Mouse (Mus musculus) left cerebral cortex, adult 8-10 months (tissue): ENCODE results near the gene Dnttip1. TPM values are rescaled to one million over a fixed set of nuclear protein-coding genes. Genes with fewer than 3 reads are reported as not detected.
"Not testable (repeated sequence)": the region's sequence is repeated elsewhere in the genome, so short reads cannot be mapped to it uniquely, and the experiment has no call there.

Experiments used
- DNase-seq, 2 experiments: peaks; one replicate each; pipeline ENCODE4 v3.0.0; 2022; ENCODE audit warnings: low spot score in 2 of 2
- total RNA-seq, 4 experiments: library from RNA; stranded (reverse); gene quantifications; 2 replicates each; pipeline ENCODE4 v1.2.4; 2022

Gene Dnttip1
- total RNA-seq, 4 experiments from 2014 or later, result 32.2 to 38.7 (median 35.5) TPM

DNA sequence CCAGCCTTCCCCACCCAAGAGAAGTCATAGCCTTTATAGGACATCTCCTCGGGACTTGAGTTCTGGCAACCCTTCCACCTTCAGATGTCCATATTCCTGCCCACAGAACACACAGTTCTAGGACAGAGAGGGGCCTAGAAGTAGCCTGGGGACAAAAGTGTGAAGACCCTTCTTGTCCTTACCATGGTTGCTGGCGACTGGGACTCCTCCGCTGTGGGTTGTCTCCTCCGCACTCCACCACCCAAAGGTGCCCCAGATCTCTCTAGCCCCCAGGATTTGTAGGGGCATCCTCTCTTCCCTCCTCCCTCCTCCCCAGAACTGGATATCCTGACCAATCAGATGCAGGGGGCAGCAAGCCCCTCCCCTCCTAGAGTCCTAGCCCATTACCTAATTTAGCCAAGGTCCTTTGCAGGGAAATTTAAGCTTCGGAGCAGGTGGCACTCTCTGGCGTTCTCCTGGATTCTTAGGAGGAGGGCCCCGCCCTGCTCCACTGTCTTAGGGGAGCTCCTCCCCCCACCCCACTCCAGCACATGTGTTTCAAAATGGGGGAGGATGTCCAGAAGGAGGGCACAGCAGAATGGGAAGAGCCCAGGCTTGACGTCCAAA lies 33.8 kb downstream of the Dnttip1 start, which contains the start of gene Tnnc2:
Gene Tnnc2 (minus strand): TSS at position 487 of the 606 bp plus-strand sequence.
- no peak for DNase-seq

DNA sequence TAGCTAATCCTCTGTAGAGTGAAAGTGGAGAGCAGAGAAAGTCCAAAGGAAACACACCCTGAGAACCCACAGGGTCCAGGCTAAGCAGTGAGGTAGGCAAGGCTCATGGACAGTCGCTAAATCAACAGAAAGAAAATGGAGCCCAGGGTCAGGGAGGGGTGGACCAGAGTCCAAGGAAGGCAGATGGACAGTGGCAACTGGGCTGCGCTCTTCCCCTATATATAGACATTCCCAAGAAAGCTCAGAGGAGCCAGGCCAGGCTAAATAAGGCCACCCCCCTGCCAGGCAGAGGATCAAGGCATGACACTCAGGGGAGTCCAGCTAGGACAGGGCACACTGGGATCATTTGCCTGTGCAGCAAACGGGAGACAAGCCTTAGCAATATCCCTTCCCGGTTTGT lies 36.1 kb downstream of the Dnttip1 start:
- DNase-seq, result no peak

DNA sequence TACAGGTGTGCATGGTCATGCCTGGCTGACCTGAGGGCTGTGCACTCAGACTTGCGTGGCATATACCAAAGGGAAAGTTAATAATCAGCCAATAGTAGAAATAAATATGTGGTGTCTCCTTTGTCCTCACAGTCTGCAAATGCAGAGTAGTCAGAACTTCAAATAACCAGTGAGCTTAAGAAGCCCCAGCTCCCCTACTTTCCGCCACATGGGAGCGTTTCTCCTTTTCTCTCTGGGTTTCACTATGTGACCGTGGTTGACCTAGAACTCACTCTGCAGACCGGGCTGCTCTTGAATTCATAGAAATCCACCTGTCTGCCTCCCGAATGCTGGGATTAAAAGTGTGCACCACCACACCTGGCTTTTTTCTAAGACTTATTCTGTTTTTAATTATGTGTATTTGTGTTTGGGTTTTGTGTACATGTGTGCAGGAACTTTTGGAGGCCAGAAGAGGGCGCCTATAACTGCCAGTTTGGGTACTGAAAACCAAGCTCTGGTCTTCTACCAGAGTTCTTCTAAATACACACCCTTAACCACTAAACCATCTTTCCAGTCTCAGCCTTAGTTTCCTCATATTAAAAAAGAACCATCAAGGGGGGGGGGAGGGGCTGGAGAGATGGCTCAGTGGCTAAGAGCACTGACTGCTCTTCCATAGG lies 38.3 kb downstream of the Dnttip1 start:
- DNase-seq, result no peak

- no peak for DNase-seq
These were observed 39.2 kb downstream of the Dnttip1 start for GRCm38 (mm10) chr2:164784869-164785420.

- peak; percentile 76 to 91 for DNase-seq
These were observed 40.0 kb downstream of the Dnttip1 start, which contains the start of gene Snx21 for GRCm38 (mm10) chr2:164785481-164786387. TSS of gene Snx21 (plus strand) at chr2:164785823.

- no peak for DNase-seq
These were observed 40.7 kb downstream of the Dnttip1 start for GRCm38 (mm10) chr2:164786388-164786885.

GRCm38 (mm10) chr2:164787032-164787431 lies 41.2 kb downstream of the Dnttip1 start:
- no peak for DNase-seq

DNA sequence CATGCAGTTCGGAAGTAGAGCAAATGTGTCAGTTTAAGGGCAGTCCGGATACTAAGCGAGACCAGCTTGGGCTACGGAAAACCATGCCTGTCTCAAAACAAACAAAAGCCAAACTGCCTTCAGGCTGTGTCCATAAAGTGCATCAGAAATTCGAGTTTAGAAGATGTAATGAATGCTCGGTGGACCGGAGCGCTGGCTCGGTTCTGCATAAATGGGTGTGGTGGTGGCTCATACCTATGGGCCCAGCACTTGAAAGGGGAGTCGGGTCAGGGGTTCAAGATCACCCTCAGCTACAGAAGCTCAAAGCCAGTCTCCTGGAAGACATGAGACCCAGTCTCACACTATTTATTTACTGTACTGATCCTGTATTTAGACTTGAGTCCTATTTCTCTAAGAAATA lies 42.0 kb downstream of the Dnttip1 start:
- DNase-seq, result no peak

GRCm38 (mm10) chr2:164788411-164788810 lies 42.6 kb downstream of the Dnttip1 start:
- DNase-seq, result no peak

- DNase-seq, result no peak
These were observed 44.7 kb downstream of the Dnttip1 start for GRCm38 (mm10) chr2:164790451-164790850.

GRCm38 (mm10) chr2:164791841-164792261 lies 46.1 kb downstream of the Dnttip1 start:
- no peak for DNase-seq

- no peak for DNase-seq
These were observed 46.8 kb downstream of the Dnttip1 start for GRCm38 (mm10) chr2:164792400-164793190.

GRCm38 (mm10) chr2:164793236-164793635 lies 47.5 kb downstream of the Dnttip1 start:
- no peak for DNase-seq

GRCm38 (mm10) chr2:164793772-164794171 lies 48.0 kb downstream of the Dnttip1 start:
- DNase-seq, result no peak

DNA sequence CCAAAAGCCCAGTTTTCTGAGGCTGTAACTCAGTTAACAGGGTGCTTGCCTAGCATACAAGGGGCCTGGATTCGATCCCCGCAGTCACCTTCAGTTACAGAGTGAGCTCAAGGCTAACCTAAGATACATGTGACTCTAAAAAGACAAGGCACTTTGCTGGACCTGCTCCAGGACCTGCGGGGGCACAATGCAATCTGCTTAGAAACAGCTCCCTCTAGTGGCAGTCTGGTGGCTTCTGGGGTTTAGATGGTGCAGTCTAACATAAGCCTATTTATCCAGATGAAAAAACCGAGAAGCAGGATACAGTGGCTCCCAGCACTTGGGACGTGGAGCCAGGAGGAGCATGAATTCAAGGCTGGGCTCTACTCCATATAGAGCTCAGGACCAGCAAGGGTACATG lies 48.5 kb downstream of the Dnttip1 start:
- DNase-seq, result peak; percentile 48 to 75

DNA sequence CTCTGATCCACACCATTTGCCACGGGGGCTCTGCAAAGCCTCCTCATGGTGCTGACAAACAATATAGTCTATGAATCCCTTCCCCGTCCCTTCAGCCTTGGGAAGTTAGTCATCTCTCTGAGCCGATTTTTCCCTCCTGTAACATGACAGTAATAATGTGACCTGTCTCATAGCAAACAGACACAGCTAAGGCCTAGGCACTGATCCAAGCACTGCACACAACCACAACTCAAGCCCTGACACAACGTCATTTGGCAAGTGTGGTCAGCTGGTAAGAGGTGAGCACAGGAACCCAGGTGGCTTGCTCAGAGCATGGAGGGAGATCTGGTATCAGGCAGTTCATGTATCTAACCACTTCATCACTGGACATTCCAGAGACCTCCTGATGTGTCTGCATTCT lies 50.1 kb downstream of the Dnttip1 start:
- DNase-seq, result no peak

DNA sequence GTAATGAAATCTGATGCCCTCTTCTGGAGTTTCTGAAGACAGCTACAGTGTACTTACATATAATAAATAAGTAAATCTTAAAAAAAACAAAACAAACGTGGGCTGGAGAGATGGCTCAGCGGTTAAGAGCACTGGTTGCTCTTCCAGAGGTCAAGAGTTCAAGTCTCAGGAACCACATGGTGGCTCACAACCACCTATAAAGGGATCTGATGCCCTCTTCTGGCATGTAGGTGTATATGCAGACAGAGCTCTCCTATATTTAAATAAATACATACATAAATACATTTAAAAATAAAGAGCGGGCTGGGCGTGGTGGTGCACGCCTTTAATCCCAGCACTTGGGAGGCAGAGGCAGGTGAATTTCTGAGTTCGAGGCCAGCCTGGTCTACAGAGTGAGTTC lies 52.8 kb downstream of the Dnttip1 start:
- not testable (repeated sequence) for DNase-seq

GRCm38 (mm10) chr2:164800252-164801004 lies 54.6 kb downstream of the Dnttip1 start:
- no peak for DNase-seq

DNA sequence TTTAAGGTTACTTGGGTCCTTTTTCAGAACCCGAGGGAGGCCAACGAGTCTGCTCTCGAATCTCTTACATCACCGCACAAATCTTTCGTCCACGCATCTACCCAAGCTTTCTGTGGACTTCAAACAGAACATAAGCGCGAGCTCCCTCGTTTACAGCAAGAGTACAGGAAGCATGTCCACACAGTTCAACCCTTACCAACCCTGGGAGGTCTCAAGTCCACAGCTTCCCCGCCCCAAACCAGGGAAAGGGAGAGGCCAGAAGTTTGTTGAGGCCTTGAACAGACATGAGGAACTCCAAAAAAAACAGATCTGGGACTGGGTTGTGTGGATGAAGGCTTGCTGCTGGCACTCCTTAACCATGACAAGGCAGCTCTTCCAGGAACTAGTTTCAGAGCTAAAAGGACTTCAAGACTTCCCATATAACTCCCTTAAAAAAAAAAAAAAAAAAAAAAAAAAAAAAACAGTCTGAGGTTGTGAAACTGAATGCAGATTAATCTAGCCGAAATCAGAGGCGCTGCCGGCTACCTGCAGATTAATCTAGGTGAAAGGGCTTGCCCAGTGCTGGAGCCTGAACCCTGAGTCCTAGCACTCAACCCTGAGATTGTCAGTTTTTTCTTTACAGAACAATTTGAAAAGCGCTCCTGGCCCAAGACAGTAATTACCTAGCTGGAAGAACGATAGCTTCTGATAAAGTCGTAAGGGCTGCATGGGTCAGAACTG lies 57.6 kb downstream of the Dnttip1 start:
- no peak for DNase-seq
